Mouse (Mus musculus): ENCODE results near the gene Tubb2b. TPM values are rescaled to one million over a fixed set of nuclear protein-coding genes. Genes with fewer than 3 reads are reported as not detected.

Tubb2b gene
- total RNA-seq, 1 experiment, result 139 TPM

DNA sequence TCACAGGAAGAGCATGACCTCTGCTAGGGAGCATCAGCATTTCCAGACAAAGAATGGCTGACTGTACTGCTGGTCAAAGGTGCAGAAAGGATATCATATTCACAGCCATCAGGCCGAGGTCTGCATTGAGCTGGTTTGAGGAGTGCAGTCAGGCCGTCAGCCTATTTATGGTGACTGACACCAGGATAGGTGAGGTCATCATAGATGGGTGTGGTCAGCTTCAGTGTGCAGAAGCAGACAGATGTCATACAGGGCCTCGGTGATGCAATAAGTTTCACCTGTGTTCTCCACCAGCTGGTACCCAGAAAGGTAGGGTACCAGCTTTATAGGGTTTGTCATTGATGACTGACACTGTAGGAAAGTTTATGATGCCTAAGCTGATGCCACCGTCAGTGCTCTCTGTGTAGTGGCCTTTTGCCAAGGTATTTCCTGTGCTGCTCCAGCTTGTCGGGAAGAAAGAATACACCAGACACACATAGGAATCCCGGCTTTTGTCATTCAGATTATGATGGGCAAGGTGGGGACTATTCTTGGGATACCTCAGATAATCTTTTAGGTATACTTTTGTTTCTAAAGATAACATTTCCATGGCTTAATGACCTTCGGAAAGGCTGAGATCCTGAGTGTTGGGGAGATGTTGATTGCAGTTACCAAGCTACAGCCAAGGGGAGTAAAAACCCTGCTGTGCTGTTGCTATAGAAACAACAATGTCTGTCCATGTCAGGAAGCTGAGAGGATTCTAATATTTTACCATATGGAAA lies 43.0 kb downstream of the Tubb2b start:
- Histone ChIP-seq H3K4me1 (ENCODE audit: control insufficient read depth in 2 of 2, insufficient read depth in 2 of 2, low read length in 2 of 2, poor library complexity in 1 of 2) (peaks cover 5 to 22% of the 10 kb centered on the region in 2 experiments), H3K27ac (ENCODE audit: insufficient read depth, low read depth, low read length, poor library complexity, severe bottlenecking) (no peak overlapping the region), H3K4me3 (ENCODE audit: insufficient read depth in 1 of 2, low read depth in 1 of 2, low read length in 2 of 2, poor library complexity in 1 of 2, severe bottlenecking in 1 of 2) (no peak overlapping the region), H3K9me3 (ENCODE audit: control insufficient read depth, insufficient read depth, low read depth, low read length) (no peaks in the 10 kb centered on the region), H3K36me3 (ENCODE audit: control insufficient read depth, insufficient read depth, low read length, poor library complexity, severe bottlenecking) (no peaks in the 10 kb centered on the region), H3K9ac (ENCODE audit: insufficient read depth, low read depth, low read length, poor library complexity, severe bottlenecking) (no peak overlapping the region)
- DNase-seq (ENCODE audit: low read depth, low spot score), result no peak
- in situ Hi-C loops (cut with MboI; ENCODE audit: low sequenced_read_pairs in 2 of 2, unreplicated experiment in 2 of 2), result no loop called here
- TF ChIP-seq CHD2 (IDR thresholded peaks at IDR 0.05; ENCODE audit: low read depth, low read length) (no peak), HCFC1 (IDR thresholded peaks at IDR 0.05; ENCODE audit: borderline replicate concordance, insufficient read depth, low read length) (no peak), ZC3H11A (IDR thresholded peaks at IDR 0.05; ENCODE audit: borderline replicate concordance, low read depth, low read length) (no peak), ZNF384 (IDR thresholded peaks at IDR 0.05; ENCODE audit: low read depth, low read length) (no peak), MAFK (IDR thresholded peaks at IDR 0.05; ENCODE audit: insufficient read depth, low read depth, low read length) (no peak)

DNA sequence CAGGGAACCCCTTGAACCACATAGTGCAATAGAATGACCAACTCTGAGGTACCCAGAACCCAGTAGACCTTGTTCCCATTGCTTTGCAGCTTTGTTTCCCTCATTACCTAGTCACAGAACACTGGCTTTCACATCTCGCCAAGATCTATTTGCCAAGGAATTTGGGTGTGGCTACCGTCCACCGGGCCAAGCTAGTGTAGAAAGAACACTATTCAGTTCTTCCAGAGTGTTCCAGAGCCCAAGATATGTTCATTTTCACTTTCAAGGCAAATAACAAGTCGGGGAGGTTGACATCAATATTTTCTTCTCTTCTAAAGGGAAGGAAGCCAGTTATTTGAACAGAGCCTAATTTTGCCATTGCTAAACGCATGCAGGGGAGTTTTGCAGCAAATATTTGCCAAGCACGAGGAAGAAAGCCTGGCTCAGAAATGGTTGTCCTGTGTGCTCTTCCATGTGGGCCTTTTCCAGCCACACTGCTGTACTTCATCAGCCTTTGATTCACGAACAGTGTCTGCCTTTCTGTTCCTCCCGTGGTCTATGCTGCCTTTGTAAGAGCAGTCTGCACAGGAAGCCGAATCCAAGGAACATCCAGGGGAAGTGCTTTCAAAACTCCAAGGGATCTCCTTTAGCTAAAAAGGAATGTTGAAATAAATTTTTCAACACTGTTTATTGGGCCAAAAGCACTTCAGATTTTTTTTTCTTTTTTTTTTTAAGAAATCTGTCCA lies 46.1 kb downstream of the Tubb2b start:
- Histone ChIP-seq H3K27ac (ENCODE audit: insufficient read depth, low read depth, low read length, poor library complexity, severe bottlenecking) (no peak overlapping the region), H3K9me3 (ENCODE audit: control insufficient read depth, insufficient read depth, low read depth, low read length) (no peaks in the 10 kb centered on the region), H3K36me3 (ENCODE audit: control insufficient read depth, insufficient read depth, low read length, poor library complexity, severe bottlenecking) (no peaks in the 10 kb centered on the region), H3K4me1 (ENCODE audit: control insufficient read depth in 2 of 2, insufficient read depth in 2 of 2, low read length in 2 of 2, poor library complexity in 1 of 2) (peaks cover 5 to 22% of the 10 kb centered on the region in 2 experiments), H3K9ac (ENCODE audit: insufficient read depth, low read depth, low read length, poor library complexity, severe bottlenecking) (no peak overlapping the region), H3K4me3 (ENCODE audit: insufficient read depth in 1 of 2, low read depth in 1 of 2, low read length in 2 of 2, poor library complexity in 1 of 2, severe bottlenecking in 1 of 2) (no peak overlapping the region)
- in situ Hi-C loops (cut with MboI; ENCODE audit: low sequenced_read_pairs in 2 of 2, unreplicated experiment in 2 of 2), result no loop called here
- DNase-seq (ENCODE audit: low read depth, low spot score), result no peak
- no peak for TF ChIP-seq ZNF384 (IDR thresholded peaks at IDR 0.05; ENCODE audit: low read depth, low read length)

DNA sequence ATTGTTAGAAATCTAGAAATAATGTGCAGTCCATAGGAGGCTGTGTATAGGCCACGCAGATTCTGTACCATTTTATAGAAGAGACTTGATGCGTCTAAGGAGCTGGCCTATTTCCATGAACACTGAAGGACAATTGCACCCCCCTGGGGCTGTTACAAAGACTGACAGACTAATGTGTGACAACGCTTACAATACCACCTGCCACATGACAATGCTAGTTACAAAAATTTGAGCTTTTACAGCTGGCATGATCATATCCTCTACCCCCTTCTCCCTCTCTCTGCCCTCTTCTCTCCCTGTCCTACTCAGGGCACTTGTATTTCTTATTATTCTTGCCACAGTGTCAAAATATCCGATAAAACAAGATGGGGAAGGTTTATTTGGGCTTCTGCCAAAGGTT lies 48.3 kb downstream of the Tubb2b start:
- H3K27ac ChIP-seq (ENCODE audit: insufficient read depth, low read depth, low read length, poor library complexity, severe bottlenecking), result no peak overlapping the region
- in situ Hi-C loops (cut with MboI; ENCODE audit: low sequenced_read_pairs in 2 of 2, unreplicated experiment in 2 of 2), result no loop called here

DNA sequence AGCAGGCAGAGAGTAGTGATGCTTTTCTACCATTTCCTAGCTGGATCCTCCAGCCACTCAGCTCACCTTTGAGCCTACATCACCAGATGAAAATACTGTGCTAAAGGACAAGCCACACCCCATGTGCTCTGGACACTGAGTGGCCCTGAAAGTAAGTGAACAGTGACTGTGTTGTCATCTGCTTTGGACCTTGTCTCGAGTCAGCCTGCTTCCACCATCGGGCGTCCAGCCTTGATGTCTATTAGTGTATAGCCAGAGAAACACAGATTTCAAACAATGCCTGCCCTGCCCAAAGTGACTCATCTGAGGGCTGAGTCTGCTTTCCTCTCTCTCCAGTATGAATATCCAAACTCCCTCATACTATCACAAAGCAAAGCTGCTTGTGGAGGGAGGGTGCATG lies 50.5 kb downstream of the Tubb2b start:
- no peaks in the 10 kb centered on the region for H3K36me3 ChIP-seq (ENCODE audit: control insufficient read depth, insufficient read depth, low read length, poor library complexity, severe bottlenecking)
- TF ChIP-seq CHD2 (IDR thresholded peaks at IDR 0.05; ENCODE audit: low read depth, low read length), result no peak
- TF ChIP-seq MAFK (IDR thresholded peaks at IDR 0.05; ENCODE audit: insufficient read depth, low read depth, low read length), result no peak
- TF ChIP-seq ZC3H11A (IDR thresholded peaks at IDR 0.05; ENCODE audit: borderline replicate concordance, low read depth, low read length), result no peak
- TF ChIP-seq HCFC1 (IDR thresholded peaks at IDR 0.05; ENCODE audit: borderline replicate concordance, insufficient read depth, low read length), result no peak
- TF ChIP-seq ZNF384 (IDR thresholded peaks at IDR 0.05; ENCODE audit: low read depth, low read length), result no peak
- no peak for DNase-seq (ENCODE audit: low read depth, low spot score)
- H3K27ac ChIP-seq (ENCODE audit: insufficient read depth, low read depth, low read length, poor library complexity, severe bottlenecking), result no peak overlapping the region
- H3K9me3 ChIP-seq (ENCODE audit: control insufficient read depth, insufficient read depth, low read depth, low read length), result no peaks in the 10 kb centered on the region
- in situ Hi-C loops (cut with MboI; ENCODE audit: low sequenced_read_pairs in 2 of 2, unreplicated experiment in 2 of 2), result no loop called here
- no peak overlapping the region for H3K4me3 ChIP-seq (ENCODE audit: insufficient read depth in 1 of 2, low read depth in 1 of 2, low read length in 2 of 2, poor library complexity in 1 of 2, severe bottlenecking in 1 of 2)
- peaks cover 5 to 12% of the 10 kb centered on the region in 2 experiments for H3K4me1 ChIP-seq (ENCODE audit: control insufficient read depth in 2 of 2, insufficient read depth in 2 of 2, low read length in 2 of 2, poor library complexity in 1 of 2)
- H3K9ac ChIP-seq (ENCODE audit: insufficient read depth, low read depth, low read length, poor library complexity, severe bottlenecking), result no peak overlapping the region

More for the DNA sequence above, 48.3 kb downstream of the Tubb2b start:
- Histone ChIP-seq H3K9me3 (ENCODE audit: control insufficient read depth, insufficient read depth, low read depth, low read length) (no peaks in the 10 kb centered on the region), H3K4me3 (ENCODE audit: insufficient read depth in 1 of 2, low read depth in 1 of 2, low read length in 2 of 2, poor library complexity in 1 of 2, severe bottlenecking in 1 of 2) (no peak overlapping the region), H3K36me3 (ENCODE audit: control insufficient read depth, insufficient read depth, low read length, poor library complexity, severe bottlenecking) (no peaks in the 10 kb centered on the region), H3K4me1 (ENCODE audit: control insufficient read depth in 2 of 2, insufficient read depth in 2 of 2, low read length in 2 of 2, poor library complexity in 1 of 2) (peaks cover 5 to 11% of the 10 kb centered on the region in 2 experiments), H3K9ac (ENCODE audit: insufficient read depth, low read depth, low read length, poor library complexity, severe bottlenecking) (no peak overlapping the region)
- TF ChIP-seq ZC3H11A (IDR thresholded peaks at IDR 0.05; ENCODE audit: borderline replicate concordance, low read depth, low read length) (no peak), ZNF384 (IDR thresholded peaks at IDR 0.05; ENCODE audit: low read depth, low read length) (no peak), MAFK (IDR thresholded peaks at IDR 0.05; ENCODE audit: insufficient read depth, low read depth, low read length) (no peak), HCFC1 (IDR thresholded peaks at IDR 0.05; ENCODE audit: borderline replicate concordance, insufficient read depth, low read length) (no peak), CHD2 (IDR thresholded peaks at IDR 0.05; ENCODE audit: low read depth, low read length) (no peak)
- DNase-seq (ENCODE audit: low read depth, low spot score), result no peak
